8 mouse cellular contexts compared by ENCODE assay signal in the genomic region with DNA sequence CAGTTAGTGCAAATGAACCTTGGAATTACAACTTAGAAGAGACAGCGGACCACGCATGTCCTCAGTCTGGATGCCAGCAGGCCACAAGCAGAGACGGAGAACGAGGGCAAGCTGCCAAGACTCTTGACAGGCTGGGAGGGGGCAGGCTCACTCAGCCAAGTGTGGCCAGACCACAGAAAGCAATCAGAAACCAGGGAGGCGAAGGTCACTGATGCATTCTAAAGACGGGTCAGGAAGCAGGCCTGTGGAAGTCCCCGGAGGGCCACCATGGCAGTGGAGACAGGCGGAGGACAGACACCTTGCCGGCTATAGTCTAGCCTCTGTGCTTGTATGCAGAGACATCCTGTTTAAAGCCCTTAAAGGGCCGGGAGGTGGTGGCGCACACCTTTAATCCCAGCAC.
DNase-seq lines count a peak whose midpoint lies in the region; ATAC-seq and TF ChIP-seq lines count a peak whose summit lies in the region.

No protein-coding gene starts in this region.

- H3K27me3 ChIP-seq in neural tube, embryonic 12.5 days (replicated peaks): no peaks in the 10 kb centered on the region

- no peak for ATAC-seq in neural tube, embryonic 12.5 days (ENCODE audit: low FRiP score, low read depth)

- no peak for TF ChIP-seq CTCF in lung, adult 2 months (IDR thresholded peaks at IDR 0.05; ENCODE audit: insufficient read depth, low read length)

- peaks cover 9% of the 10 kb centered on the region for H3K4me1 ChIP-seq in neural tube, embryonic 12.5 days
- H3K4me1 ChIP-seq in lung, adult 2 months (ENCODE audit: control insufficient read depth, insufficient read depth, low read length): no peaks in the 10 kb centered on the region

- no peak overlapping the region for H3K4me2 ChIP-seq in neural tube, embryonic 12.5 days (replicated peaks)

- H3K9me3 ChIP-seq in neural tube, embryonic 12.5 days: no peaks in the 10 kb centered on the region

- 67% methylated on average over 11 of the region's 11 CpGs for WGBS in neural tube, embryonic 12.5 days
- WGBS in lung, adult 2 months: 33% methylated on average over 11 of the region's 11 CpGs

- DNase-seq in neural tube, embryonic 10.5 days (ENCODE audit: extremely low spot score, low spot score): no peak
- peak; percentile 98 to 99 for DNase-seq in cerebellum, postnatal 10 days
- DNase-seq in heart, adult 9 months (ENCODE audit: low spot score in 2 of 2): peak; percentile 60 to 76
- peak; percentile 96 for DNase-seq in kidney, postnatal 14 days
- peak; percentile 47 for DNase-seq in lung, adult 2 months
- DNase-seq in right cerebral cortex, postnatal 4 days: peak; percentile 79
- no peak for DNase-seq in thymus, postnatal 36 days

- H3K9ac ChIP-seq in neural tube, embryonic 12.5 days: no peak overlapping the region

- H3K36me3 ChIP-seq in neural tube, embryonic 12.5 days: peaks cover 87% of the 10 kb centered on the region

- no peak for TF ChIP-seq POLR2A in lung, adult 2 months (IDR thresholded peaks at IDR 0.05; ENCODE audit: borderline replicate concordance, extremely low read depth, low read depth, low read length)

- 0 out of 2 replicates have a peak overlapping the region, but pooled peaks have one; percentile 53 for H3K27ac ChIP-seq in neural tube, embryonic 12.5 days

- H3K4me3 ChIP-seq in neural tube, embryonic 12.5 days: no peak overlapping the region
- H3K4me3 ChIP-seq in lung, adult 2 months (replicated peaks; ENCODE audit: extremely low read depth, low read depth, low read length): no peak overlapping the region

Comparison
In these comparisons a context has a peak if more than half of its experiments do, and no peak if none do; other contexts are left out.
1. DNase-seq: peak in cerebellum, postnatal 10 days (2 of 2), heart, adult 9 months (2 of 2), kidney, postnatal 14 days (single experiment), lung, adult 2 months (single experiment) and right cerebral cortex, postnatal 4 days (single experiment); none in neural tube, embryonic 10.5 days (single experiment) and thymus, postnatal 36 days (0 of 2).